In the genomic region with DNA sequence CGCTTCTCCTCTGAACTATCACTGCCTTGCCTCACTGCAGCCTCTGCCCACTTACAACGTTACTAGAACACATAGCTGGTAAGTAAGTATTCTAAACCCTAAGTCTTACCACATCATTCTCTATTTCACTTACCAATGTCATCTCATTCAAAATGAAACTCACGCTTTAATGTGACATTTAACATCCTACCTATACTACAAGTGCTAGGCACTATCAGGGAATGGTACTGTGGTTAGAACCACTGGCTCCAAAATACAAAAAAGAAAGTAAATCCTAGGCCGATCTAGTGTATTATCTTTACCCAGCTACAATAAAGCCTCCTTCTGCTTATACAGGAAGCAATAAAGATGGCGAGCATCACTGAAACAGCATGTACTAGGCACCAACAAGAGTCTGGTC, we compare ENCODE assay signal across 27 mouse cellular contexts. TPM values are rescaled to one million over a fixed set of nuclear protein-coding genes. Genes with fewer than 3 reads are reported as not detected.
A peak's percentile ranks its signal among the peaks of the same experiment; 100 is the strongest.
DNase-seq lines count a peak whose midpoint lies in the region; ATAC-seq lines count a peak whose summit lies in the region.
"Had no signal": no experiment of that assay in that cellular context is flagged by ENCODE, and none has a peak within 500 bp of the region (broad histone marks: within the 10 kb centered on the region; RNA-seq: fewer than 3 reads in every experiment).

No protein-coding gene starts in this region.

- H3K36me3 ChIP-seq in midbrain, embryonic 11.5 days (ENCODE audit: control insufficient read depth, insufficient read depth, low read length) = peaks cover 6% of the 10 kb centered on the region; the same call in 1 of the 2 replicates
- H3K36me3 ChIP-seq in midbrain, embryonic 13.5 days = peaks cover 53% of the 10 kb centered on the region

- H3K27me3 ChIP-seq in midbrain, embryonic 11.5 days (ENCODE audit: control insufficient read depth, insufficient read depth, low read length) = no peaks in the 10 kb centered on the region
- no peaks in the 10 kb centered on the region for H3K27me3 ChIP-seq in midbrain, embryonic 13.5 days
- H3K27me3 ChIP-seq: CH12.LX; embryonic facial prominence, embryonic 13.5 days; embryonic facial prominence, embryonic 15.5 days; forebrain, embryonic 12.5 days; Patski had no signal

- no peak overlapping the region for H3K4me2 ChIP-seq in midbrain, embryonic 11.5 days
- H3K4me2 ChIP-seq in midbrain, embryonic 13.5 days (replicated peaks) = no peak overlapping the region
- H3K4me2 ChIP-seq: embryonic facial prominence, embryonic 13.5 days; embryonic facial prominence, embryonic 15.5 days; forebrain, embryonic 12.5 days had no signal

- H3K4me1 ChIP-seq in midbrain, embryonic 11.5 days (ENCODE audit: control insufficient read depth, insufficient read depth, low read length) = no peaks in the 10 kb centered on the region
- no peaks in the 10 kb centered on the region for H3K4me1 ChIP-seq in midbrain, embryonic 13.5 days (replicated peaks)
- H3K4me1 ChIP-seq: embryonic facial prominence, embryonic 13.5 days; embryonic facial prominence, embryonic 15.5 days; forebrain, embryonic 10.5 days; forebrain, embryonic 12.5 days had no signal

- DNase-seq in midbrain, embryonic 11.5 days (ENCODE audit: low spot score, missing footprints) = peak; percentile 2
- DNase-seq in induced T-regulatory cell, adult 2 months (ENCODE audit: low read depth) = peak; percentile 57
- DNase-seq in spleen, postnatal 14 days (ENCODE audit: low spot score in 2 of 2) = no peak
- DNase-seq: adrenal gland, adult 2 months; adrenal gland, postnatal 10 days; adrenal gland, postnatal 25 days; cerebellum, adult 11 months; cerebellum, adult 18-20 months; cerebellum, adult 8-10 months; cerebellum, adult 9-11 months; cerebellum, postnatal 14 days; cerebellum, postnatal 36 days; embryo, embryonic 11 days had no signal

- no peak overlapping the region for H3K9ac ChIP-seq in midbrain, embryonic 11.5 days (ENCODE audit: low read length)
- no peak overlapping the region for H3K9ac ChIP-seq in midbrain, embryonic 13.5 days (replicated peaks)
- H3K9ac ChIP-seq: embryonic facial prominence, embryonic 13.5 days; embryonic facial prominence, embryonic 15.5 days had no signal

- H3K27ac ChIP-seq in midbrain, embryonic 11.5 days (ENCODE audit: low read depth, low read length) = no peak overlapping the region
- no peak overlapping the region for H3K27ac ChIP-seq in midbrain, embryonic 13.5 days
- H3K27ac ChIP-seq: embryonic facial prominence, embryonic 13.5 days; embryonic facial prominence, embryonic 15.5 days; forebrain, embryonic 10.5 days; forebrain, embryonic 12.5 days had no signal

- WGBS in midbrain, embryonic 11.5 days = 95% methylated on average over 5 of the region's 5 CpGs
- WGBS in midbrain, embryonic 13.5 days = 97% methylated on average over 5 of the region's 5 CpGs

- ATAC-seq in midbrain, embryonic 11.5 days (ENCODE audit: low FRiP score) = no peak
- no peak for ATAC-seq in midbrain, embryonic 13.5 days
- ATAC-seq in activated CD4-positive, CD25-positive, alpha-beta regulatory T cell, adult 4 months = no peak
- ATAC-seq: forebrain, embryonic 14.5 days; forebrain, embryonic 16.5 days; Patski had no signal

- H3K9me3 ChIP-seq in midbrain, embryonic 11.5 days (ENCODE audit: control insufficient read depth, low read length) = no peaks in the 10 kb centered on the region
- no peaks in the 10 kb centered on the region for H3K9me3 ChIP-seq in midbrain, embryonic 13.5 days
- H3K9me3 ChIP-seq: embryonic facial prominence, embryonic 13.5 days; embryonic facial prominence, embryonic 15.5 days; forebrain, embryonic 10.5 days; forebrain, embryonic 12.5 days; G1E had no signal

- H3K4me3 ChIP-seq in midbrain, embryonic 11.5 days (ENCODE audit: low read depth, low read length) = no peak overlapping the region
- no peak overlapping the region for H3K4me3 ChIP-seq in midbrain, embryonic 13.5 days (replicated peaks)
- H3K4me3 ChIP-seq: embryonic facial prominence, embryonic 13.5 days; embryonic facial prominence, embryonic 15.5 days; erythroblast, embryonic 14.5 days; forebrain, embryonic 10.5 days; forebrain, embryonic 12.5 days had no signal

RNA-seq across cellular contexts. Expression of gene Mov10, which starts 22.7 kb away (rescaled TPM):
- polyA plus RNA-seq in midbrain, embryonic 11.5 days (2014; fragmentation: Nextera tagmentation; extraction: Ambion mirVana) = 9.5 and 9.9 TPM in 2 replicates
- 6.2 and 8.7 TPM in 2 replicates for polyA plus RNA-seq in midbrain, embryonic 13.5 days (2015; fragmentation: Nextera tagmentation; extraction: Ambion mirVana)
- polyA plus RNA-seq in activated CD4-positive, CD25-positive, alpha-beta regulatory T cell, adult 4 months (2017; shearing (Covaris generic)) = 10 to 100 TPM; 16.2 to 34.8 TPM

RNA-seq across cellular contexts. Expression of gene St7l, which starts 22.8 kb away (rescaled TPM):
- polyA plus RNA-seq in midbrain, embryonic 11.5 days (2014; fragmentation: Nextera tagmentation; extraction: Ambion mirVana) = 36.3 and 40.3 TPM in 2 replicates
- polyA plus RNA-seq in midbrain, embryonic 13.5 days (2015; fragmentation: Nextera tagmentation; extraction: Ambion mirVana) = 35.7 and 38.7 TPM in 2 replicates
- 10 to 100 TPM; 23.8 to 26.2 TPM for polyA plus RNA-seq in activated CD4-positive, CD25-positive, alpha-beta regulatory T cell, adult 4 months (2017; shearing (Covaris generic))

RNA-seq across cellular contexts. Expression of gene Capza1, which starts 23.3 kb away (rescaled TPM):
- polyA plus RNA-seq in midbrain, embryonic 11.5 days (2014; fragmentation: Nextera tagmentation; extraction: Ambion mirVana) = 268 and 275 TPM in 2 replicates
- 197 and 201 TPM in 2 replicates for polyA plus RNA-seq in midbrain, embryonic 13.5 days (2015; fragmentation: Nextera tagmentation; extraction: Ambion mirVana)
- 100 to 1,000 TPM; 321 to 578 TPM for polyA plus RNA-seq in activated CD4-positive, CD25-positive, alpha-beta regulatory T cell, adult 4 months (2017; shearing (Covaris generic))

RNA-seq across cellular contexts. Expression of gene Rhoc, which starts 52.9 kb away (rescaled TPM):
- 78.2 and 82.0 TPM in 2 replicates for polyA plus RNA-seq in midbrain, embryonic 11.5 days (2014; fragmentation: Nextera tagmentation; extraction: Ambion mirVana)
- 39.7 and 43.2 TPM in 2 replicates for polyA plus RNA-seq in midbrain, embryonic 13.5 days (2015; fragmentation: Nextera tagmentation; extraction: Ambion mirVana)
- polyA plus RNA-seq in activated CD4-positive, CD25-positive, alpha-beta regulatory T cell, adult 4 months (2017; shearing (Covaris generic)) = 1 to 10 TPM; 7.3 to 9.9 TPM

RNA-seq across cellular contexts. Expression of gene Fam19a3, which starts 59.4 kb away (rescaled TPM):
- polyA plus RNA-seq in midbrain, embryonic 11.5 days (2014; fragmentation: Nextera tagmentation; extraction: Ambion mirVana) = not detected in 2 replicates
- polyA plus RNA-seq in midbrain, embryonic 13.5 days (2015; fragmentation: Nextera tagmentation; extraction: Ambion mirVana) = not detected in 2 replicates
- 1 to 10 TPM in 1 of 2 experiments, under 1 TPM in 1; 0.83 to 1.4 TPM for polyA plus RNA-seq in activated CD4-positive, CD25-positive, alpha-beta regulatory T cell, adult 4 months (2017; shearing (Covaris generic))
- polyA plus RNA-seq: C2C12; embryonic facial prominence, embryonic 11.5 days; erythroblast, embryonic 14.5 days; forebrain, embryonic 10.5 days; G1E had no signal

Comparison
In these comparisons a context has a peak if more than half of its experiments do, and no peak if none do; other contexts are left out.
1. DNase-seq: peak in midbrain, embryonic 11.5 days (single experiment) and induced T-regulatory cell, adult 2 months (single experiment); none in spleen, postnatal 14 days (0 of 2).